In the genomic region with DNA sequence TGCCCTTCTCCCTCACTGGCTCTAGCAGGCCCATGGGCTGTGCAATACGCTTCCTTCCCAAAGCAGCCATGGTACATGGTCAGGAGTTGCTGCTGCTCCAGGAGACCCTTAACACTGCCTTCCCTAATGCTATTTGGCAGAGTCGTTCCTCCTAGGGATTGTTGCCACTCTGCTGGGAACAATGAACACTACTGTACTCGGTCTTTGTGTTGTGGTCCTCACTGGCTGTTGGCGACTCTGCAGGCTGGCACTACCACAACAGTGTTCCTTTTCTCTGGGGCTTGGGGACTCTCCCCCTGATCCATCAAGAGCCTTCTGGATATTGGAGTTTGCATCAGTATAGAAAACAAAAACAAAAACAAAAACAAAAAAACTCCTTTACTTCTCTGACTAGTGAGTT, we compare ENCODE assay signal across 15 mouse cellular contexts.
"Had no signal": no experiment of that assay in that cellular context is flagged by ENCODE, and none has a peak within 500 bp of the region (broad histone marks: within the 10 kb centered on the region; RNA-seq: fewer than 3 reads in every experiment).

No protein-coding gene starts in this region.

- H3K4me1 ChIP-seq: limb, embryonic 13.5 days; midbrain, embryonic 13.5 days had no signal

- H3K4me3 ChIP-seq: limb, embryonic 13.5 days; midbrain, embryonic 13.5 days; myocyte; neural tube, embryonic 15.5 days; stomach, embryonic 15.5 days had no signal

- ATAC-seq: inflammation-experienced regulatory T-cells, adult 6 months; intestine, postnatal 0 days; midbrain, embryonic 13.5 days had no signal

- H3K27ac ChIP-seq: limb, embryonic 13.5 days; liver, embryonic 14.5 days; midbrain, embryonic 13.5 days; neural tube, embryonic 15.5 days; stomach, embryonic 15.5 days had no signal

- DNase-seq: kidney, adult 8-10 months; kidney, postnatal 25 days; left cerebral cortex, postnatal 4 days; lung, adult 18-20 months; right cerebral cortex, postnatal 4 days; spleen, adult 18-20 months; thymus, postnatal 4 days had no signal
